In the genomic region with DNA sequence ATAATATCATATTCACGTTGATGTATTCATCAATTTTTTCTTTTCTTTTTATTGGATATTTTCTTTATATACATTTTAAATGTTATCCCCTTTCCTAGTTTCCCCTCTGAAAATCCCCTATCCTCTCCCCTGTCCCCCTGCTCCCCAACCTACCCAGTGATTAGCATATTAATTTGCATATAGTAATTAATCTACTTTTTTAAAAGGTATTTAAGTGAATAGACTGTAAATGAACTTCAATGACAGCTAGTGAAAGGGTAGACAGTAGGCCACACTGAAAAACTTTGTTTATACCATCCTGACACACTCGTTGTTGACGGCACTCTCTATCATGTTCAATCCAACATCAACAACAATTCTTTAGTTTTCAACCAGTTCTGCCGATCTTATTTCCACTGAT, we compare ENCODE assay signal across 18 mouse cellular contexts.
DNase-seq lines count a peak whose midpoint lies in the region; ATAC-seq and TF ChIP-seq lines count a peak whose summit lies in the region.
"Had no signal": no experiment of that assay in that cellular context is flagged by ENCODE, and none has a peak within 500 bp of the region (broad histone marks: within the 10 kb centered on the region; RNA-seq: fewer than 3 reads in every experiment).

No protein-coding gene starts in this region.

- peak; percentile 80 for ATAC-seq in forebrain, embryonic 14.5 days
- ATAC-seq in forebrain, embryonic 12.5 days (ENCODE audit: low FRiP score): no peak
- peak; percentile 56; the same call in 1 of the 2 replicates for ATAC-seq in hindbrain, embryonic 12.5 days (ENCODE audit: low FRiP score)
- no peak for ATAC-seq in hindbrain, postnatal 0 days
- ATAC-seq in hindbrain, embryonic 14.5 days (ENCODE audit: low FRiP score): peak; percentile 64; the same call in 1 of the 2 replicates
- ATAC-seq in erythroid progenitor cell, adult 5-6 weeks (replicated peaks; ENCODE audit: low FRiP score, poor library complexity, severe bottlenecking): no peak

- no peak for TF ChIP-seq CTCF in hindbrain, postnatal 0 days (IDR thresholded peaks at IDR 0.05; ENCODE audit: low read depth)

- H3K4me1 ChIP-seq in forebrain, embryonic 14.5 days (ENCODE audit: control insufficient read depth, insufficient read depth, low read length): no peaks in the 10 kb centered on the region
- no peaks in the 10 kb centered on the region for H3K4me1 ChIP-seq in forebrain, embryonic 12.5 days
- no peaks in the 10 kb centered on the region for H3K4me1 ChIP-seq in hindbrain, embryonic 12.5 days
- H3K4me1 ChIP-seq in hindbrain, postnatal 0 days (ENCODE audit: insufficient read depth, low read length): no peaks in the 10 kb centered on the region
- H3K4me1 ChIP-seq in hindbrain, embryonic 14.5 days (replicated peaks; ENCODE audit: control insufficient read depth, insufficient read depth, low read length): no peaks in the 10 kb centered on the region
- H3K4me1 ChIP-seq in hindbrain, embryonic 10.5 days (replicated peaks): no peaks in the 10 kb centered on the region
- H3K4me1 ChIP-seq: embryonic facial prominence, embryonic 10.5 days; embryonic facial prominence, embryonic 12.5 days; forebrain, embryonic 15.5 days had no signal

- H3K27me3 ChIP-seq in forebrain, embryonic 14.5 days (replicated peaks; ENCODE audit: control insufficient read depth, insufficient read depth, low read length): no peaks in the 10 kb centered on the region
- H3K27me3 ChIP-seq in forebrain, embryonic 12.5 days: no peaks in the 10 kb centered on the region
- no peaks in the 10 kb centered on the region for H3K27me3 ChIP-seq in hindbrain, embryonic 12.5 days
- no peaks in the 10 kb centered on the region for H3K27me3 ChIP-seq in hindbrain, postnatal 0 days (ENCODE audit: insufficient read depth, low read length)
- no peaks in the 10 kb centered on the region for H3K27me3 ChIP-seq in hindbrain, embryonic 14.5 days (ENCODE audit: control insufficient read depth, insufficient read depth, low read length)
- H3K27me3 ChIP-seq in hindbrain, embryonic 10.5 days (ENCODE audit: insufficient read depth, poor library complexity, severe bottlenecking): no peaks in the 10 kb centered on the region
- H3K27me3 ChIP-seq: embryonic facial prominence, embryonic 12.5 days; forebrain, embryonic 15.5 days had no signal

- H3K4me2 ChIP-seq in forebrain, embryonic 14.5 days (ENCODE audit: low read length): no peak overlapping the region
- H3K4me2 ChIP-seq in forebrain, embryonic 12.5 days: no peak overlapping the region
- H3K4me2 ChIP-seq in hindbrain, embryonic 12.5 days (replicated peaks): no peak overlapping the region
- no peak overlapping the region for H3K4me2 ChIP-seq in hindbrain, postnatal 0 days (ENCODE audit: low read depth, low read length)
- no peak overlapping the region for H3K4me2 ChIP-seq in hindbrain, embryonic 14.5 days (replicated peaks)
- H3K4me2 ChIP-seq: embryonic facial prominence, embryonic 12.5 days; forebrain, embryonic 15.5 days had no signal

- H3K9me3 ChIP-seq in forebrain, embryonic 14.5 days (replicated peaks; ENCODE audit: control insufficient read depth, low read length): no peaks in the 10 kb centered on the region
- no peaks in the 10 kb centered on the region for H3K9me3 ChIP-seq in forebrain, embryonic 12.5 days
- H3K9me3 ChIP-seq in hindbrain, embryonic 12.5 days (replicated peaks): no peaks in the 10 kb centered on the region
- no peaks in the 10 kb centered on the region for H3K9me3 ChIP-seq in hindbrain, postnatal 0 days (ENCODE audit: low read length)
- no peaks in the 10 kb centered on the region for H3K9me3 ChIP-seq in hindbrain, embryonic 14.5 days (ENCODE audit: control insufficient read depth, low read length)
- no peaks in the 10 kb centered on the region for H3K9me3 ChIP-seq in hindbrain, embryonic 10.5 days
- H3K9me3 ChIP-seq: embryonic facial prominence, embryonic 10.5 days; embryonic facial prominence, embryonic 12.5 days; forebrain, embryonic 15.5 days had no signal

- H3K9ac ChIP-seq in forebrain, embryonic 14.5 days (ENCODE audit: low read length): no peak overlapping the region
- no peak overlapping the region for H3K9ac ChIP-seq in forebrain, embryonic 12.5 days
- no peak overlapping the region for H3K9ac ChIP-seq in hindbrain, embryonic 12.5 days
- no peak overlapping the region for H3K9ac ChIP-seq in hindbrain, postnatal 0 days (replicated peaks; ENCODE audit: low read length)
- no peak overlapping the region for H3K9ac ChIP-seq in hindbrain, embryonic 14.5 days
- H3K9ac ChIP-seq: embryonic facial prominence, embryonic 12.5 days; forebrain, embryonic 15.5 days had no signal

- DNase-seq in forebrain, embryonic 14.5 days (ENCODE audit: low spot score): no peak
- DNase-seq in hindbrain, postnatal 0 days (ENCODE audit: low spot score): no peak
- no peak for DNase-seq in hindbrain, embryonic 14.5 days (ENCODE audit: low spot score)
- no peak for DNase-seq in hindbrain, embryonic 10.5 days (ENCODE audit: low spot score)
- DNase-seq: adrenal gland, adult 2 months; adrenal gland, postnatal 10 days; adrenal gland, postnatal 25 days; cerebellum, adult 11-12 months; cerebellum, adult 2 months; cerebellum, adult 9-10 months; cerebellum, postnatal 10 days; cerebellum, postnatal 25 days had no signal

- H3K4me3 ChIP-seq in forebrain, embryonic 14.5 days (ENCODE audit: low read depth, low read length): no peak overlapping the region
- no peak overlapping the region for H3K4me3 ChIP-seq in forebrain, embryonic 12.5 days (replicated peaks)
- no peak overlapping the region for H3K4me3 ChIP-seq in hindbrain, embryonic 12.5 days
- H3K4me3 ChIP-seq in hindbrain, postnatal 0 days (ENCODE audit: low read length): no peak overlapping the region
- no peak overlapping the region for H3K4me3 ChIP-seq in hindbrain, embryonic 14.5 days (replicated peaks; ENCODE audit: low read length)
- H3K4me3 ChIP-seq in hindbrain, embryonic 10.5 days: no peak overlapping the region
- H3K4me3 ChIP-seq: embryonic facial prominence, embryonic 10.5 days; embryonic facial prominence, embryonic 12.5 days; forebrain, embryonic 15.5 days had no signal

- H3K27ac ChIP-seq in forebrain, embryonic 14.5 days (ENCODE audit: low read depth, low read length): no peak overlapping the region
- H3K27ac ChIP-seq in forebrain, embryonic 12.5 days: no peak overlapping the region
- H3K27ac ChIP-seq in hindbrain, embryonic 12.5 days: no peak overlapping the region
- H3K27ac ChIP-seq in hindbrain, postnatal 0 days: no peak overlapping the region
- no peak overlapping the region for H3K27ac ChIP-seq in hindbrain, embryonic 14.5 days
- no peak overlapping the region for H3K27ac ChIP-seq in hindbrain, embryonic 10.5 days
- H3K27ac ChIP-seq: embryonic facial prominence, embryonic 10.5 days; embryonic facial prominence, embryonic 12.5 days; forebrain, embryonic 15.5 days had no signal

- H3K36me3 ChIP-seq in forebrain, embryonic 14.5 days (ENCODE audit: control insufficient read depth, insufficient read depth, low read length): no peaks in the 10 kb centered on the region
- no peaks in the 10 kb centered on the region for H3K36me3 ChIP-seq in forebrain, embryonic 12.5 days (replicated peaks)
- H3K36me3 ChIP-seq in hindbrain, embryonic 12.5 days: no peaks in the 10 kb centered on the region
- no peaks in the 10 kb centered on the region for H3K36me3 ChIP-seq in hindbrain, postnatal 0 days (ENCODE audit: insufficient read depth, low read length)
- H3K36me3 ChIP-seq in hindbrain, embryonic 14.5 days (replicated peaks; ENCODE audit: control insufficient read depth, insufficient read depth): no peaks in the 10 kb centered on the region
- H3K36me3 ChIP-seq in hindbrain, embryonic 10.5 days: no peaks in the 10 kb centered on the region
- H3K36me3 ChIP-seq: embryonic facial prominence, embryonic 10.5 days; embryonic facial prominence, embryonic 12.5 days; forebrain, embryonic 15.5 days had no signal

- 37% methylated on average over 4 of the region's 4 CpGs for WGBS in forebrain, embryonic 14.5 days
- 78% methylated on average over 4 of the region's 4 CpGs for WGBS in forebrain, embryonic 12.5 days
- 83% methylated on average over 4 of the region's 4 CpGs for WGBS in hindbrain, embryonic 12.5 days
- whole genome bisulfite sequencing in hindbrain, postnatal 0 days: 60% methylated on average over 4 of the region's 4 CpGs
- WGBS in hindbrain, embryonic 14.5 days: 60% methylated on average over 4 of the region's 4 CpGs
- 90% methylated on average over 4 of the region's 4 CpGs for WGBS in hindbrain, embryonic 10.5 days

Comparison
In these comparisons a context has a peak if more than half of its experiments do, and no peak if none do; other contexts are left out.
1. ATAC-seq: peak in forebrain, embryonic 14.5 days (single experiment), hindbrain, embryonic 12.5 days (single experiment) and hindbrain, embryonic 14.5 days (single experiment); none in forebrain, embryonic 12.5 days (single experiment), hindbrain, postnatal 0 days (single experiment) and erythroid progenitor cell, adult 5-6 weeks (single experiment).